Mouse (Mus musculus) cerebellum, adult 2 months (tissue): ENCODE measurements around the gene Klhdc9. TPM values are rescaled to one million over a fixed set of nuclear protein-coding genes. Genes with fewer than 3 reads are reported as not detected.

Experiments
- DNase-seq, 2 experiments: peaks; one replicate each; pipeline ENCODE4 v3.0.0; 2021
- H3K27ac ChIP-seq: fragments of 200-500 bp; 2 replicates; pipeline ENCODE4 v1.5.1; 2012; ENCODE audit warnings: low read length, control low read depth, inconsistent platforms; ENCODE audit not compliant: insufficient read depth
- H3K27me3 ChIP-seq: fragments of 200-500 bp; 2 replicates; pipeline ENCODE4 v1.6.1; 2012; ENCODE audit warnings: inconsistent platforms, mild to moderate bottlenecking, low read length, moderate library complexity; ENCODE audit not compliant: control insufficient read depth, insufficient read depth
- H3K4me1 ChIP-seq: fragments of 200-500 bp; 2 replicates; pipeline ENCODE4 v1.6.1; 2011; ENCODE audit warnings: low read length; ENCODE audit not compliant: control insufficient read depth, insufficient read depth
- H3K4me3 ChIP-seq: fragments of 200-500 bp; replicated peaks from 2 replicates; pipeline ENCODE3; 2011; ENCODE audit warnings: mild to moderate bottlenecking, low read depth, low read length, control low read depth; ENCODE audit not compliant: insufficient read depth
- CTCF ChIP-seq: fragments of 200-500 bp; IDR thresholded peaks from 2 replicates; pipeline ENCODE4 v1.5.1; 2011; ENCODE audit warnings: low read depth, mild to moderate bottlenecking, control low read depth, low read length, moderate library complexity, borderline replicate concordance; ENCODE audit not compliant: insufficient read depth
- POLR2A ChIP-seq: fragments of 200-500 bp; IDR thresholded peaks from 2 replicates; pipeline ENCODE4 v1.6.1; 2011; ENCODE audit warnings: low read length, control low read depth, borderline replicate concordance; ENCODE audit not compliant: insufficient read depth
- WGBS: fragments of 180-500 bp; shearing (Covaris S2); methylation state at CpG from one replicate; pipeline ENCODE4 v1.1.7; 2018; 5-methylcytosine and 5-hydroxymethylcytosine counted together
- polyA plus RNA-seq: library from polyadenylated mRNA; depleted of rRNA; stranded (reverse); fragments of >200 nt; gene quantifications from 2 replicates; pipeline ENCODE4 v1.2.3, GENCODE M21; 2012

Klhdc9 gene
- polyA plus RNA-seq, 1 experiment, result 7.9 TPM

DNA sequence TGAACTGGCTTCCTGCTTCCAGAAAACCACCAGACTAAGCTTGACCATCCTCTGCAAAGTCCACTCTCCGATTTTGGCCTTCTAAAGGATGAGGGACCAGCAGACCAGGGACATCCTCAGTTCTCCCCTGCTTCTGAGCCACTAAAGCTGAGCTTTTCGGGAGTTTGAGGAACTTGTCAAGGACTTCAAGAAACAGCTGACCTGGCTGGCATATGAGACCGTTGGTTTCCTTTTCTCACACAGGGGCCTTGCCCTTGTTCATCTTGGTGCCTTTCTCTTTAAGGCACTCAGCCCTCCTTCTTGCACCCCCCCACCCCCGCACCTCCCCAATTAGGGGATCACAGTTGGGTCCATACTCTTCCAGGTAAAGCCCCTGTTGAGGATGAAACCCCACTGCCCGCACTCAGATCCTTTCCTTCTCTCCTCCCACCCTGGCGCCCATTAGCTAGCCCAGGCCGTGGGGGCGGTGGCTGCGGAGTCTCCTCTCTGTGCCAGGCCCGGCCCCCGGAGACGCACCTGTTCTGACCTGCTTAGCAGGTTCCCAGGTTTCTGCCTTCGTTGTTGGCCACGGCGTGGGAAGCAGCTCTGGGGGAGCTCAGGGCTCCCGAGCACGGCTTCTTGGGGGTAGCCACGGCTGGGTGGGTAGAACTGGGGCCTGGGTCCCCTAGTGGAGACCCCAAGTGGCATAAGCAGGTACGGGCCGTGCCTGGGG is 9.4 kb upstream of the Klhdc9 start, which contains the start of gene Nectin4:
Nectin4 (plus strand) TSS at position 255 of the 712 bp plus-strand sequence.
- 41% methylated on average over 20 of the region's 20 CpGs for WGBS

DNA sequence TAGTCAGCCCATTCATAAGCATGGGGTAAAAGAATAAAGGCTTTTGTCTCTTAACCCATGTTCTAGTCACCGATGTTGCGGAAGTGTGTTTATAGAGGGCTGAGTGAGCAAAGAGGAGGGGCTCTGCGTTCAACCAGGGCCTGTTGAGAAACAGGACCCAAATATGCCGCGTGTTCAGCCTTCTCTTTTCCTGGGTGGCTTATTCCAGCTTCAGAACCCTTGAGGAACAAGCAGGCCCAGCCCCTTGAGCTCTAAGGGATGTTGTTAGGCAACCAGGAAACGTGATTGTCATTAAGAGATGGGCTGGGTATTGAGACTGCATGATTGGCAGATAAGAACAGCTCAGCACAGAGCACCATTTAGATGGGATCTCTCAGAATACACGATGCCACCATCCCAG is 5.3 kb upstream of the Klhdc9 start:
- no peak overlapping the region for H3K4me3 ChIP-seq
- TF ChIP-seq CTCF, result no peak
- no peak for TF ChIP-seq POLR2A
- H3K27me3 ChIP-seq, result no peaks in the 10 kb centered on the region
- 62% methylated on average over 7 of the region's 7 CpGs for WGBS
- H3K27ac ChIP-seq, result no peak overlapping the region
- H3K4me1 ChIP-seq, result peaks cover 6% of the 10 kb centered on the region; the same call in 1 of the 2 replicates
- no peak for DNase-seq

More for the DNA sequence above, 9.4 kb upstream of the Klhdc9 start, which contains the start of gene Nectin4:
- H3K27me3 ChIP-seq, result no peaks in the 10 kb centered on the region
- H3K4me1 ChIP-seq, result no peaks in the 10 kb centered on the region
- TF ChIP-seq CTCF, result no peak
- no peak for TF ChIP-seq POLR2A
- no peak for DNase-seq
- no peak within 1 kb of the TSS for H3K4me3 ChIP-seq
- H3K27ac ChIP-seq, result no peak within 1 kb of the TSS

DNA sequence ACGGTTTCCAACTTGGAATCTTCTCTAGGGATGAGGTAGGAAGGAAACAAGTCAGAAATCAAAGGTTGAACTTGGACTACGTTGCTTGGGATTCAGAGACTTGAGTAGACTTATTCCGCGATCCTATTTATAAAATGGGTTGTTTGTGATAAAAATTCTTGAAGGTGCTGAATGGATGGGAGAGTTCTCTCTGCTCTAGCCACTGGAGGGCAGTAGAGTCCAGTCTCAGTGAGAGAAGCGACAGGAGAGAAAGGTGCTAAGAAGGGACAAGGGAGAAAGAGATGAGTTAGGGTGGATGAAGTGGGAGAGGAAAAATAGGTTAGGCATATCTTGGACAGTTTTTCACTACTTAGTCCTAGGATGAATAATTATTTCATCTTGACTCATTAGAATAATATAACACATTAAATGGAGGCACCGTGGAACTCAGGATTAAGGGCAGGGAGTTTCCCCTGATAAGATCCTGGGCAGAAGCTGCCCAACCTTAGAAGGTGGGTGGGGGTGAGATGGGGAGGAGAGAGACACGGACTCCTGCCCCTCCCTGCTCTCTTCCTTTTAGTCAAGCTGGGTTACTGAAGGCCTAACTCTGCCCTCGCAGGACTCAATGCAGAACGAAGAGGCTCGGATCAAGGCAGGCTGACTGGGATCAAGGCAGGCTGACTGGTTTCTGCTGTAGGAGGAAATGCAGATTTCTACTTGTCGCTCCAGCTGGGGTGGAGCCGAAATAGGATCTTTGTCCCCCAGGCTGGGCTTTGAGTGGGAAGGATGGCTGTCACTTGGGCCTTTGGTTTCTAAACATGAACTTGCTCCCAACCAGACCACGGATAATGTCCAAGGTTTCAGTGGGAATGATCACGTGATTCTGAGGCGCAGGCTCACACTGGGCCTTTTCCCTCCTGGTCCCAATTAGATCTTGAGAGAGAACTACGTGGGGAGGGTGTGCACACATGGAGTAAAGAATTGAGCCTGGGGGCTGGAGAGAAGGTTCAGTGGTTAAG is 807 bp upstream of the Klhdc9 start:
- no peaks in the 10 kb centered on the region for H3K27me3 ChIP-seq
- 23% methylated on average over 16 of the region's 16 CpGs for WGBS
- TF ChIP-seq POLR2A (peak; percentile 14; the same call in 1 of the 2 replicates), CTCF (peak; percentile 89)
- H3K4me3 ChIP-seq, result peak overlapping the region; percentile 82
- H3K27ac ChIP-seq, result peak overlapping the region; percentile 81
- H3K4me1 ChIP-seq, result peaks cover 12% of the 10 kb centered on the region; the same call in 1 of the 2 replicates
- peak; percentile 77 to 83 for DNase-seq

DNA sequence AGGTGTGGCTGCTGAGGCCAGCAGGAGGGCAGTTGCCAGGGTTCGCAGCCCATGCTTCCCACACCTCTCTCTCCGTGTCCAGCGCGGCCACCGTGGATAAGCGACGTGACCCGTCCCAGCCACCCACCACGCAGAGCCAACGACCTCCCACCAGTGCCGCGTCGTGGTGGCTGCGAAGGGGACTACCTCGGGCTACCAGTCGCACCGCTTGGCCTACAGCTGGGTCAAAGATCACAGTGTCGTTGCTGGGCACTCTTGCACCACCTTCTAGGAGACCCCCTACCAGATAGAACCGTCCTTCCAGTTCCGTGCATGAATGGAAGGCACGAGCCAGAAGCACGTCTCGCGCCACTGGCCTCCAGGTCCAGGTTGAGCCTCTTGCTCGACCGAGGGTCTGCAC is 345 bp downstream of the Klhdc9 start:
- TF ChIP-seq POLR2A (no peak), CTCF (no peak)
- WGBS, result 5% methylated on average over 26 of the region's 26 CpGs
- H3K27ac ChIP-seq, result peak overlapping the region; percentile 81
- H3K27me3 ChIP-seq, result no peaks in the 10 kb centered on the region
- H3K4me1 ChIP-seq, result peaks cover 12% of the 10 kb centered on the region; the same call in 1 of the 2 replicates
- H3K4me3 ChIP-seq, result peak overlapping the region; percentile 82
- peak in 1 of 2 experiments; percentile 34 for DNase-seq

DNA sequence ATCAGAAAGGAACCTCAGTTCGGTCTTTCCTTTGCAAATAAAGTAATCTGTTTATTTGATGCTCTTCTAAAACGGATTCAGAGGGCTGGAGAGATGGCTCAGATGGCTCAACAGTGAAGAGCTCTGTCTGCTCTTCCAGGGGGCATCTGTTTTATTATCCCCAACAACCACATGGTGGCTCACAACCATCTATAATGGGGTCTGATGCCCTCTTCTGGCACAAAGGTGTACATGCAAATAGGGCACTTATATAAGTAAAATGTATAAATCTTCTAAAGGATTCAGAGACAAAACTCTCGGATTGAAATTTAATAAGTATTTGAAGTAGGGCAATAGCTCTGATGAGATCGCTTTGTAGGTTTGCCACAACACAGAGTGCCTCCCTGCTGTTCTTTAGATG is 2.2 kb downstream of the Klhdc9 start:
- Histone ChIP-seq H3K4me1 (peaks cover 12% of the 10 kb centered on the region; the same call in 1 of the 2 replicates), H3K27me3 (no peaks in the 10 kb centered on the region), H3K4me3 (no peak overlapping the region), H3K27ac (no peak overlapping the region)
- 54% methylated on average over 4 of the region's 4 CpGs for WGBS
- DNase-seq, result peak in 1 of 2 experiments; percentile 47
- TF ChIP-seq CTCF, result peak; percentile 42; the same call in 1 of the 2 replicates
- no peak for TF ChIP-seq POLR2A

DNA sequence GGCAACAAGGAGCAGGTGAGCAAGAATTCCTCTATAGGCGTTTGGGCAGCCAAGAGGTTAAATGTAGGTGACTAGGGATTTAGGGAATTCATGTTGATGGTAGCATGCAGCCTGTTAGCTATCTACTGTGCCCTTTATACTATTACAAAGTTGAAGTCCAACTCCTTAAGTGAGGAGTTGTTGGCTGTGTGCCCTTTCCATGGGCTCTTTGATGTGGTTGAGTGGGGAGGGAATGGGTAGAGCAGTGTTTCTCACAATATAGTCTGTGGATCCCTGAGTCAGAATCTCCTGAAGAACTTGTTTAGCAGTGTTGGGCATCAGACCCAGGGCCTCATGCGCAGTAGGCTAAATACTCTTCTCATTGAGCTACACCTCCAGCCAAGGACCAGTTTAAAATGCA is 3.8 kb downstream of the Klhdc9 start:
- H3K4me3 ChIP-seq, result no peak overlapping the region
- DNase-seq, result no peak
- 89% methylated on average over 2 of the region's 2 CpGs for WGBS
- H3K27me3 ChIP-seq, result no peaks in the 10 kb centered on the region
- peaks cover 10% of the 10 kb centered on the region; the same call in 1 of the 2 replicates for H3K4me1 ChIP-seq
- no peak for TF ChIP-seq POLR2A
- no peak for TF ChIP-seq CTCF
- no peak overlapping the region for H3K27ac ChIP-seq

DNA sequence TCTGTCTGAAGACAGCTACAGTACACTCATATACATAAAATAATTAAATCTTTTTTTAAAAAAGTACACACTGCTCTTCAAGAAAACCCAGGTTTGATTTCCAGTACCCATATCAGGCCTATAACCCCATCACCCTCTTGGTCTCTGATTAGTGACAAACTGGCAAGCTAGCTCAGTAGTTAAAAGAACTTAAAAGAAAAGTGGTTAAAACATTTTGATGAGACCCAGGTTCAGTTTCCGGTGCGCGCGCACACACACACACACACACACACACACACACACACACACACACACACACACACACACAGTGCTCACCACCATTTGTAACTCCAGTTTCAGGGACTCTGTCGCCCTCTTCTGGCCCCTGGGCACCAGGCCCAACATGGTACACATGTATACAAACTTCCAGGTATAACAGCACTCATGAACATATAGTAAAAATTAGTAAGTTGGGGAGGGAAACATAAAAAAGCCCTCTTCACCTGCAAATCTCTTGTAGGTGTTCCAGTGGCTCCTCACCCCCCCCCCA is 4.7 kb downstream of the Klhdc9 start:
- no peak overlapping the region for H3K27ac ChIP-seq
- DNase-seq, result no peak
- H3K27me3 ChIP-seq, result no peaks in the 10 kb centered on the region
- no peak overlapping the region for H3K4me3 ChIP-seq
- TF ChIP-seq POLR2A (no peak), CTCF (peak; percentile 54; the same call in 1 of the 2 replicates)
- peaks cover 6% of the 10 kb centered on the region; the same call in 1 of the 2 replicates for H3K4me1 ChIP-seq
- 73% methylated on average over 5 of the region's 5 CpGs for WGBS
